Mouse (Mus musculus) heart, adult 9 months (tissue): ENCODE measurements around the gene Dusp7.
A peak's percentile ranks its signal among the peaks of the same experiment; 100 is the strongest.

Experiments used
- DNase-seq, 2 experiments: peaks; one replicate each; pipeline ENCODE4 v3.0.0; 2022; ENCODE audit warnings: low spot score in 2 of 2

Dusp7 gene

GRCm38 (mm10) chr9:106420608-106421007, 52.2 kb downstream of the Dusp7 start:
- no peak for DNase-seq

- DNase-seq, result no peak
These were observed 52.8 kb downstream of the Dusp7 start for GRCm38 (mm10) chr9:106421033-106421864.

GRCm38 (mm10) chr9:106421865-106422160, 53.4 kb downstream of the Dusp7 start:
- peak; percentile 77 to 88 for DNase-seq
